Mouse (Mus musculus): Measurements from ENCODE around the gene Cwc22. TPM values are rescaled to one million over a fixed set of nuclear protein-coding genes. Genes with fewer than 3 reads are reported as not detected.

The Cwc22 gene
- total RNA-seq, 2 experiments from 2014 or later: 19.6 to 23.7 TPM

DNA sequence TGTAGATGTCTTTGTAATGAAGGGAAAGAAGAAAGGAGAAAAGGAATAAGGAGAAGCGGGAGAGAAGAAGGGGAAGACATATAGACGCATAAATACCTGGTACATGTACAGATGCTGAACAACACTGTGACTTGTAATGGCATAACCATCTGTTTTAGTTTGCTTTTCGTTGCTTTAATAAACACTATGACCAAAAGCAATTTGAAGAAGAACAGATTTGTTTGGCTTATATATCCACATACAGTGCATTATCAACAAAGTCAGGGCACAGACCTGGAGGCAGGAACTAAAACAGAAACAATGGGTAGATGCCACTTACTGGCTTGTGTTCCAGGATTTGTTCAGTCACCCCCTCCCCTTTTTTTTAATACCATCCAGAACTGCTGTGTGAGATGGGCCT is 24.4 kb upstream of the Cwc22 start:
- DNase-seq: no peak

DNA sequence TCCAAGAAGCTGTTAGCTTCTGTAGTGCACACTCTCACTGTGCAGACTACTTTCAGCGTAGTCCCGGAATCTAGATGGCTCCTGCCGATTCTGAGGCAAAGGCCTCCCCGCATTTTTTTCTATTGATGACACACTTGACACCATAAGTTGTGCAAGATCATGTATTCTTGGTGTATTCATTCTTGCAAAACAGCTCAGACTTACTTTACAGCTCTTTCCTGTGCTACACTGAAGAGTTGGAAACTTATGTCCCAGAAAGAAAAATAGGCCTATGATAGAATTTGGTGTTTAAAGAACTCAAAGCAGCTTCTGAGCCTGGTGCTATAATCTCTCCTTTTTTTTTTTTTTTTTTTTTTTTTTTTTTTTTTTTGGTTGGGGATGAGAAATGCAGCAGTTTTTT is 23.8 kb upstream of the Cwc22 start:
- no peak for DNase-seq

DNA sequence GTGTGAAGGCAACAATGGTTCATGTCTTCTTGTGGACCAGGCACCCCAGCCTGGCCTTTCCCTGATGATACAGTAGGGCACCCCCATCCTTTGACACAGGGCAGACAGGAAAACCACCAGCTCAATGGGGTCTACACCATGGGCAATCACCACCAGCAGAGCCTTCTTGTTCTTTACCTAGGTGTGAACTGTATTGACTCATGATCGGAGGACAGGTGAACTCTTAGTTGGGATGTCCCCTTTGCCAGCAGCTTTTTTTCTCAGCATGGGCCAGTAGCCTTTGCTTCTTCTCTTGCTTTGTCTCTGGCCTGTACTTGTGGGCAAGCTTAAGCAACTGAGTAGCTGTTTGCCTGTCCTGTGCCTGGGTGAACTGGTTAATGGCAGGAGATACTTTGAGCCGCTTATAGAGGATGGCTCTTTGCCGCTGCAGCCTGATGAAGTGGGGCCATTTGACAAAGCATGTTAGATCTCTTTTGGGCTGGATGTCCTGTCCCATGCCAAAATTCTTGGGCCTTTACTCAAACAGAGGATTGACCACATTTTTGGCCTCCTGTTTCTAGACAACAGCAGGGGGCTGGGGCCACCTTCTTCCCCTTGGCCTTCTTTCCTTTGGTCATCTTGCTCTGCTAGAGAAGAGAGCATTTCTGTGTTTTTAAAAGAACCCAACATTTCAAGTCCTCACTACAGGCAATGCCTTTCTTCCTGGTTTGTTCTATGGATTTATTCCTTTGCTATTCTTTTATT is 16.4 kb upstream of the Cwc22 start:
- DNase-seq: no peak

DNA sequence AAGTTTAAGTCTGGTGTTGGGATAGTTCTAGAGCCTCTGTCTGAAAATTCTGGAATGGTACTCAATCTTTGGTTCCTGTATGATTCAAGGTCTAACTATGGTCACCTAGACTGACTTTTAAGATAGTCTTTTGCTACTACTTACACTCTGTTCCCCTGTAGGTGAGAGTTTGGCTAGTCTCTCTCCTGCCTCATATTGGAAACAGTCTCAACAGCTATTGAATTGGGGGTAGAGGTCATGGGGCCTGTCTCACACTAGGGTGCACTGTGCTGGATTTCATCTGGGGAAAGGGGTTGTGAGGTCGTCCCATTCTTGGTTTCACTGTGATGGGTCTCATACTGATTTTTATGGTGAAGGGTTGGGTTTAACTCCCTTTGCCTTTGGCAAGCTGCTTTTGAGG is 15.1 kb upstream of the Cwc22 start:
- no peak for DNase-seq

DNA sequence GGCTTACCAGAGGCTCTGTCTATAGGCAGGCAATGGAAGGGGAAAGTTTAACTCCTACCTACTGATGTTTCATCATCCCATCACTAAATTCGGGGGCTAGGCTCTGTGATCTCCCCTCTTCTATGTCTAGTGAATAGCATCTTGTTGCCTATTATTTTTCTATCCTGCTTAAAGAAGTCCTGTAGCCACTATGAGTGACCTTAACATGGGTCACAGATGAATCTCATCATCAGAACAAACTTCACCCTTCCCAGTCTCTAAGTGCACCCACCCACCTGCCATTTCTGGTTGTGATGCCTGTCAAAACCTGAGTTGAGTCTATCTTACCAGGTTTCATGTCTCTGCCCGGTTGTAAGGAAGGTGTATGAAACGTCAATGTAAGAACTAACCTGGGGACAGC is 14.5 kb upstream of the Cwc22 start:
- DNase-seq: no peak

DNA sequence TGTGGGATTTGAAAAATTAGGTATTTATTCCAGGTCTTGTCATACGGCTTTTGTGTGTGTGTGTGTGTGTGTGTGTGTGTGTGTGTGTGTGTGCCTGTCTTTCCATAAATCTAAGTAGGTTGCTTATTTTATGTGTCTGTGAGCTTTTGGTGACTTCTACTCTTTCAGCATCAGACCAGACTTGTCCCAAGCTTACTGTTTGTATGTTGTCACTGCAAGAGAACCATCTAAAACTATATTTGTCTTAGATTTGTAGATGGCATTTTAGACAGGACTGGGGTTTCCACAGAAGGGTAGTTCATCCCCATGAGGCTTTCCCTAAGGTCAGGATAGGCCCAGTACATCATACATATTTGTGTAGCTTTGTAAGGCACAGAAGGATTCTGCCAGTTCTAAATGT is 13.2 kb upstream of the Cwc22 start:
- DNase-seq: no peak

DNA sequence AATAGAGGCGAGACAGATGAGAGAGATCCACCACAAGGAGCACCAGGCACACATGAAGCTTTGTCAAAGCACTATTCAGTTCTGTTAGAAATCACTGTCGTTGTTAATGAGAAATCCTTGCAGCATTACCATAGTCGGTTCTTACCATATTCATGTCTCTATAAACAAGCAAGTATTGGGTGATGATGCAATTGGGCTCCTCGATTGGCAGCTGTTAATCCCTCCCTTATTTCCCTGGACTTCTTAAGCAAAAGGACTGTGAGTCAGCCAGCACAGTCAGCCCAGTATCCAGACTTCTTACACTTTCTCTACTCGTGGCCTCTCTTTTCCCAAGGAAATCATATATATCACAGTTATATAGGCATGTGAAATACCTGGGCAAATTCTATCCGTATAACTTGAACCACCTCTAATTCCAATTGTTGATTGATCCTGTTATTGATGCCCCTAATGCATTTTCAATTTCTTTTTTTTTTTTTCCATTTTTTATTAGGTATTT is 5.3 kb upstream of the Cwc22 start:
- DNase-seq: no peak

DNA sequence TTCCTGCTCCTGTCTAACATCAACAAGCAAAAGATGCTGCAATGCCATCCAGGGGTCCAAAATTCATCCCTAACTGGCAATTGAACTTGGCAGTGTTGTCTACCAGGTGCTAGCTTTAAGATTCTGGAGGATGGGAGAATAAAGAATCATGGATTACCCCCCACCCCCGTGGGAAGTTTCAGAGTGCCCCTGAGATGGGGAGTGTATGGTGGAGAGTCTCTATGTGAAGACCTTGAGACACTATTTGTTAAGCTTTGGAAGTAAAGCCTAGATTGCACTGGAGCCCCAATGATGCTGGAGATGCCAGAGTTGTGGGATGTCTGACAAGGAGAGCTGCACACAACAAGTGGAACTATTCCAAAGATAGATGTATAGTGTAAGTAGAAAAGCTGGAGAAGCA is 3.9 kb upstream of the Cwc22 start:
- no peak for DNase-seq

DNA sequence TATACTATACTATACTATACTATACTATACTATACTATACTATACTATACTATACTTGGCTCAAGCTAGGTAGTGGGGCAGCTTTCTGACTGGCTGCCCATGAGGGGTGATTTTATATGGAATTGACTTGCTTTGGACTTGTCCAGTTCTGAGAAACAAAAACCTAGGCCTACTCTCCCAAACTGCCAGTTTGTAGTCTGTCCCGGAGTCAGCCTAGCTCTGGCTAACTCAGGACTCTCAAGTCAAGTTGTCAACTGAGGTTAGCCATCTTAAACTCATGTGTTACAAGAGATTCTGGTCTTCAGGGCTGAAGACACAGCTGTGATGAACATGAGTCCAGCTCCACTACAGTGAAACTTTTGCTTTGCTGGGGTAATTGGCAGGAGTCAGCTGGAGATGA is 3.3 kb upstream of the Cwc22 start:
- DNase-seq: no peak

DNA sequence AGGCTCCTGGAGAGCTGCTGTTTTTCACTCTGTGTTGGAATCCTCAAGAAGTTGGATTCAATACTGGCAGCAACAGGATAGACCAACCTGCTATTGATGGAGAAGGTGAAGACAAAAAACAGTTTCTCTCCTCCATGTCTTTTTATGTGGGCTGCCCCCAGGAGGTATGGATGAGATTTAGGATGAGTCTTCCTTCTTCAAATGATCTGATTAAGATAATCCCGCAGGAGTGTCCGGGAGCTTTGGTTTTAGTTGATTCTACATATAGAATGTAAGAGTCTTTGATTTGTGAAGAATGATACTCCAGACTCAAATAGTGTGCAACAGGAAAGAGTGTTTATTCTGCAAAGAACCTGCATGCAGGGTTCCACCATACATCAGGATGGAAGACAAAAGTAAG is 2.7 kb upstream of the Cwc22 start:
- DNase-seq: no peak

DNA sequence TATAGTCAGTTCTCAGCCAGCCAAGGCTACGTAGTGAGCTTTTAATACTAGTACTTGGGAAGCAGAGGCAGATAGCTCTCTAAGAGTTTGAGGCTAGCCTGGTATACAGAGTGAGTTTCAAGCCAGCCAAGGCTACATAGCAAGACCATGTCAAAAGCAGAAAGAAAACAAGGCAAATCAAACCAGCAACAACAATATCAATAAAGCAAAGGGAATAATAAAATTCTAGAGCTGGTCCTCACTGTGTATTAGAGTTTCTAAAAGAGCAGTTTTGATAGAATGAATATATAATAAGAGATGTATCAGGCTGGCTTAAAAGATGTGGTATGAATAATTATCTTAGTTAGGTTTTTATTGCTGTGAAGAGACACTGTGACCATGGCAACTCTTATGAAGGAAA is 2.0 kb upstream of the Cwc22 start:
- DNase-seq: no peak

DNA sequence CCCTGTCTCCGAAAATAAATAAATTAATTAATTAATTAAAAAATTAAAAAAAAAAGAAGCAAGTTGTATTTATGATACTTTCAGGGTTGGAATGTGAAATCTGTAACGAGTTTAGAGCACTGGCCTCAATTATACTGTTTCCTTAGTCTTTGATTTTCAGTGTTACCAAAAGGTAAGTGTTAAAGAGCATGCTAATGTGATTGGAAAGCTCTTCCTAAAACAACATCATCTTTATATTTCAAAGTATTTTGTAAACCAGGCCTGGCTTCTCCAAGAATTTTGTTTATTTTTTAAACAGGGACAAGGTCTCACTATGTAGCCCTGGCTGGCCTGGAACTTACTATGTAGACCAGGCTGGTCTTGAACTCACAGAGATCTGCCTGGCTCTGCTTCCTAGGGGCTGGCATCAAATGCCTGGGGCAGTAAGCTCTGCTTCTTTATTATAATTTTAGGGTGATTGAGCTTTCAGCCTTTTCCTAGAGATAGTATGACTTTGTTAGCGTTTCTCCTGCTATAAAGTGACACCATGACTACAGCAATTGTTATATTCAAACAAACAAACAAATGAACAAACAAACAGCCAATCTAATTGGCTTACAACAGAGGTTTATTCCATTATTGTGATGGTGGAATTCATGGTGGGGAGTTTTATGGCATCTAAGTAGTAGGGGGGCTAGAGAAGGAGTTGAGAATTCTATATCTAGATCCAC is 1.1 kb upstream of the Cwc22 start:
- DNase-seq: no peak

DNA sequence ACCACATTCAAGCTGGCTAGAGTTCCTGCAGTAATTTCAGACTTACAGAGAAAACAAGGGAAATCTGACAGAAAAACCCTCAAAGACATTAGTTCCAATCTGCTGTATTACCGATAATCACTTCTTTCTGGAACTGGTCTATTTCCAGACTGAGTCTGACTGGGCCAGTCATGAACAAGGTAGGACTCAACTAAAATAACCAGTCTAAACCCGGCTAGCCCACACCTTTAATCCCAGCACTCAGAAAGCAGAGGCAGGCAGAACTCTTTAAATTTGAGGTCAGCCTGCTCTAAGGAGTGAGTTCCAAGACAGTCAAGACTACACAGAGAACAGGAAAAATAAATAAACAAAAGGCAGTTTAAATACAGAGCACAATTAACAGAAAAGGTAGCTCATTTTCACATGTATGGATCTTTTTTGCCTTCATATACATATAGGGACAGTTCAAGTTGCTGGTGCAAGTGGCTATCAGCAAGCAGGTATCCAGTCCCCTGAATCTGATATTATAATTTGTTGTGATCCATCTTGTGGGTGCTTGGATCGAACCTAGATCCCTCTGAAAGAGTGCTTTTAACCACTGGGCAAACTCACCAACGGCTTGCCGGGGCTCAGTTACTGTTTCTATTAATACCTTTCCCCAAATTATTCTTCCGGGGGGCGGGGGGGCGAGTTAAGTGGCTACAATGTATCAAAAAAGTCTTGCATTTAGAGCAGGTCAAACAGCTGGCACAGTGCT is 1.1 kb downstream of the Cwc22 start:
- no peak for DNase-seq

DNA sequence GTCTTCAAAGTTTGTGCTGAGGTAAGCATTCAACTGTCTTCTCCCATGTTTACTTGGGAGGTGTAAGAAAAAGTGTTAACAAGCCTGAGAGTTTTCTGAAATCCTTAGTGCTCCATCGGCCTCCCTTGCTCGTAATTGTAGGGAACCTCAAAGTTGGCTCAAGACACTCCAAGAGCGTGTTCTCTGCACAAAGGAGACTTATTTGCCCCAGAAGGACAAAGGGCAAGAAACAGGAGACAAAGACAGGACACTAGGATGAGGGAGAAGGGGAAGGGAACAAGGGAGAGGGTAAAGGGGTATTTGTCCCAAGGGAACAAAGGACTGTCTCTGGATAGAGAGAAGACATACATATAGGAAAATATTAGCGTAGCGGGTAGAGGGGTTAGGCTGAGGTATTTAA is 1.9 kb downstream of the Cwc22 start:
- no peak for DNase-seq

DNA sequence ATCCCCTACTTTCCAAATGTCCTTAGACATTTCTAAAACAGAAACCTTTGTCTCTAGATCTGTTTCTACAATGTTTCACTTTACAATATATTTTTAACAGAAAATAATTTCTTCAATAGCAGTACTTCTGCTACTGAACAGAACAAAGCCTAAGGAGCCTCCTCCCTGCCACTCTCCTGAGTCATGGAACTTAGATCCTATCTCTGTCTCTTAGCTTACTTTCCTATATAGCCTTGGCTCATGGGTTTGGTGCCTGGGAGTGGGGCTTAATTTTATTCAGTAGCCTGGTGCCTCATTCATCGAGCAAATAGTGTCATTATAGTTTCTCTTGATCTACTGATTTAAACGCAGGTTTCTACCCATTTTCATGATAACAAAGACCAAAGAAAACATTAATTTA is 4.2 kb downstream of the Cwc22 start:
- no peak for DNase-seq

DNA sequence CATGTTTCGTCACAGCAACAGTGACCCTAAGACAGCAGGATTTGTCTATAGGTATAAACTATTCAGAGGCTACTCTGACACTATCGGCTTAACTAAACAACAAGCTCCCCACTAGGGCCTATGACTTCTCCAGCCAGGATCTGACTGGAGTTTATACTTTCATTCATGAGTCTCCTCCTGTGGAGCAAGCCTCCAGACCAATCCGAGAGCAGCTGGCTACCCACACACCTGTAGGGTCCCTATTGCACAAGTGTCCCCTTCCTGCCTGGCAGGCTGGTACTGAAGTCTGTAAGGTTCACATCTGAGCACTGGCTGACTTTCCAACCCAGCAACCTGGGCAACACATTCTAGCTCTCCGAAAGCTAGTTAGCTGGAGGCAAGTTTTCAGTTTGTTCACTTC is 7.9 kb downstream of the Cwc22 start:
- no peak for DNase-seq

DNA sequence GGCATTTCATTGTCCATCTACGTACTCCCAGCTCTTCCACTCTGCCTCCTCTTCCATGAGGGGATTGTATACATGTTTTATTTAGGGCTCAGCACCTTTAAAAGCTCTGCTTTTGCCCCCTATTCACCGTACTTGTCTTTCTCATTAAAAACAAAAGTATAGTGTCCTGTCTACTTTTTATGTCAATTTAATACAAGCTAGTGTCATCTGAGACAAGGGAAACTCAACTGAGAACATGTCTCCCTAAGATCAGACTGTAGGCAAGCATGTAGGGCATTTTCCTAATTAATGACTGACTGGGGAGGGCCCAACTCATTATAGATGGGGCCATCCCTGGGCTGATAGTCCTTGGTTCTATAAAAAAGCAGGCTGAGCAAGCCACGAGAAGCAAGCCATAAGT is 8.4 kb downstream of the Cwc22 start:
- no peak for DNase-seq

DNA sequence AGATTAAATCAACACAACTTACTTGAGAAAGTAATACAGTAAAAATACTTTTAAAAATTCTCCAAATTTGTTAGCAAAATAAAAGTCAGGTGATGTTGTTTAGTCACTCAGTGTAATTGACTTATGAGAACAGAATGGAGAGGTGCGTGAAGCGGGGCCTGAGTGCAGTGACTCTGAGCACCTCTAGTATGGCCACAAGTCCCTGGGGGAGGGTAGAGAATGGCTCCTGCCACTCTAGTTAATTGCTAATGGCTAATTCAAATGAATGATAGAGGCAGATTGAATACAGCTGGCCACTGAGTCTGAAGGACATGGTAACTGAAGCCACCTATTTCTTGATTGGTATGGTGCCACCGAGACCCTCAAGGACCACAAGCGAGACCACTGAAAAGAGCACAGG is 12.0 kb downstream of the Cwc22 start:
- DNase-seq: no peak

DNA sequence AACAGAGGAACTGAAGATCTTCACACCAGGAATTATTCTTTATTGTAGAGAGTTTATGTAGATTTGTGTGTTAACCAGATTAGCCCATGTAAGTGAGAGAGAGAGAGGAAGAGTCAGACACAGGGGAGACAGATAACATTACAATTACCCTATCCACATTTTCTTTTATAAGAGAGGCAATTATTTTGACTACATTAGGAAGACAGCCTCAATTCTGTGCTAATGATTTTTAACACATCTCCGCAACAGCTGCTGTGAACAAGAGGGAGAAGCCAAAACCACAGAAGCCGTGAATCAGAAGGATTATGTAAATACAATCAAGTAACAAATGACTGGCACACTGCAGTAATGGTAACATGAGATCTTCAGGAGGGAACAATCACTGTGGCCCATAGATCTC is 12.5 kb downstream of the Cwc22 start:
- no peak for DNase-seq

DNA sequence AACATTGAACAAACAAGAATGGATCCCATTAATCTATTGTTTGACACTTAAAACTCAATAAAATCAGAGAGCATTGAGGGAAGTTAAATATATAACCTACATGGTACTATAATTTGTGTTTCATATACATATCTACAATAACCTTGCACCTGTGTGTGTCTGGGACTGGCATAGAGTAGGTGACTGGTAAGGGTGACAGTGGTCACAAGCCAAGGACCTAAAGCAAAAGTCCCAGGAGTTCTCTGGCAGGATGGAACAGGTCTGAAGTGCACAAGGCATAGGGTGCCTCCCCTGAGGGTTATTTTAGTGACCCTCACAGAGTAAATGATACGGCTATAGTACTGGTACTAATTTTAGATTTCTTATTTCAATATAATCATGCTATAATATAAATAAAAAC is 14.2 kb downstream of the Cwc22 start:
- DNase-seq: no peak

DNA sequence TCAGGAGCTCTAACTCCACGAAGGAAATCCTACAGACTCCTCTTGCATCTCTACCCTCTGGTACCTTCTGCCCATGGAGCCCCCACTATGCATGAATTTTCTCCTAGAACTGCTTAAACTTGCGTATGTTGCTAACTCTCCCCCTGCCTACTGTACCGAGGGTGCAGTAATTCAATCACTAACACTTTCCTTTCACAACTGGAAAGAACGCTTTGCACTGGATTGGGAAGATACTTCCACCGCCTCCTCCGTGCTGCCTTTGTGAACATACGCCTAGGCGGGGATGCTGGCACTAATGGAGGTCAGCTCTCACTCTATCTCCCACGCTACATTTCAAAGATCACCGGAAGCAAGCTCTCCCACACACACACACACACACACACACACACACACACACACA is 17.8 kb downstream of the Cwc22 start:
- DNase-seq: no peak

DNA sequence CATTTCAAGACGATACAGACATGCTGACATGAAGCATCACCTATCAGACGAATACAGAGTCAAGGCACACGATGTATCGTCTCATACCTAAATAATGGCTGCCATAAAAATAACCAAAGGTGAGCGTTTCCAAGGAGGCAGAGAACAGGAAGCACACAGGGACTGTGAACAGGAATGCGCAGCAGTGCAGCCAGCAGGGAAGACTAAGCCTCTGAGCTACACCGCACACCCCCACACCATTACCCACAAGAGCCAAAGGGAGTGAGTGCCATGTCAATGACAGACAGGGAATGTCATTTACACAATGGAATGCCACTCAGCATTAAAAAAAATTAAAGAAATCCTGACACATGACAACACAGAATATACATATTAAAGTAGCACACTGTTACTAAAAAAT is 19.7 kb downstream of the Cwc22 start:
- no peak for DNase-seq

DNA sequence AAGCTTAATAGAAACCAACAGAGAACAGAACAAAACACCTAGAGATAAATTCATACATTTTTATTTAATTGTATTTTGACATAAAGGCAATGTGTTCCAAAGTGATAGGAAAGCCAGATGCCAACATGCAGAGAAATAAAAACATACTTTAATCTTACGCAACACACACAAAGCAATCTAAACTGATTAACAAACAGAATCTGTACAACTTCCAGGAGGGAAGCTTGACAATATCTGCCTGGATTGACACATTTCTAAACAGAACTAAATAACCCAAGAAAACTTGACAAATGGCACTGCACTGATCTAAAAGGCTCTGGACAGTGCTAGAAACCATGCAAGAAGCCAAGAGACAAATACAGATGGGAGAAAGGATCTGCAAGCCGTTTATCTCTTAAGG is 20.2 kb downstream of the Cwc22 start:
- DNase-seq: no peak

Data from gastrocnemius, postnatal 10 days (tissue).